Mouse (Mus musculus): ENCODE results near the gene Hist1h2ae. TPM values are rescaled to one million over a fixed set of nuclear protein-coding genes. Genes with fewer than 3 reads are reported as not detected.
A peak's percentile ranks its signal among the peaks of the same experiment; 100 is the strongest.
"Not testable (repeated sequence)": the region's sequence is repeated elsewhere in the genome, so short reads cannot be mapped to it uniquely, and the experiment has no call there.

Gene Hist1h2ae
- polyA plus RNA-seq, 1 experiment = 18.0 TPM

- TF ChIP-seq POLR2A (IDR thresholded peaks at IDR 0.05; ENCODE audit: borderline replicate concordance, extremely low read depth, insufficient read depth, insufficient read length, poor library complexity, severe bottlenecking) (no peak), CTCF (IDR thresholded peaks at IDR 0.05; ENCODE audit: borderline replicate concordance, extremely low read depth, insufficient read depth, insufficient read length) (no peak)
- no peak for DNase-seq (ENCODE audit: low read depth)
Observed at GRCm38 (mm10) chr13:23595185-23595584, 24.2 kb upstream of the Hist1h2ae start.

DNA sequence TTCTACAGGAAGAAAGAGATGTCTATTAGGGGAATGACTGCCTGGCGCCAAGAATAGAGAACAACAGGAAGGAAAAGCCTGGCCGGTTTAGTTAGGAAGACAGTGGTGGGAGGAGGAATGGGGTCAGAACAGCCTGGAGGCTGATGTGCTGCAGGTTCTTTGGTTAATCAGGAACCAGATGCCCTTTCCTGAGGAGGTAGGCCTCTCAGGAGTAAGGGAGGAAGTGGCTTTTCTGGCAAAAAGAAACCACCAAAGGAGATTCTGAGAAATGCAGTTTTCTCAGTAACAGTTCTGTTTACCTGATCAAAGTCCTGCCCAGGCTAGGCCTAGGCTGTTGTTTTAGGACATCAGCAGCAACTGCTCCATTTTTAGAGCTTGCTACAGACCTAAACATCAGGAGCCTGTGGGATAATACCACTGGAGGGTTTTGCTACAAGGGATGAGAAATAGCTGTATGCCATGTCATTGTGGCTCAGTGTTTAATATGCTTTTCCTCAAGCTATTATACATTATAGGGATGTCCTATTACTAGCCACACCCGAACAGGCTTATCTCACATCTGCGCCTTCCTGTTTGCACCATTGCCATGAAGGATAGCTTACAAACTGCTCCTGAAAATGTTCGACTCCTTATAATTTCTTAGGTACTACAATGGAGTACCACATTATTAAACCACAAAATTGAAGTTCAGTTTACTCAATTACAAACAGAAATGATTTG is 22.2 kb upstream of the Hist1h2ae start:
- no peak for DNase-seq (ENCODE audit: low read depth)
- TF ChIP-seq CTCF (IDR thresholded peaks at IDR 0.05; ENCODE audit: borderline replicate concordance, extremely low read depth, insufficient read depth, insufficient read length) (no peak), POLR2A (IDR thresholded peaks at IDR 0.05; ENCODE audit: borderline replicate concordance, extremely low read depth, insufficient read depth, insufficient read length, poor library complexity, severe bottlenecking) (no peak)

- DNase-seq (ENCODE audit: low read depth) = no peak
- no peak for TF ChIP-seq POLR2A (IDR thresholded peaks at IDR 0.05; ENCODE audit: borderline replicate concordance, extremely low read depth, insufficient read depth, insufficient read length, poor library complexity, severe bottlenecking)
- TF ChIP-seq CTCF (IDR thresholded peaks at IDR 0.05; ENCODE audit: borderline replicate concordance, extremely low read depth, insufficient read depth, insufficient read length) = no peak
Observed at GRCm38 (mm10) chr13:23592614-23593013, 21.6 kb upstream of the Hist1h2ae start.

GRCm38 (mm10) chr13:23591886-23592285 is 20.9 kb upstream of the Hist1h2ae start:
- DNase-seq (ENCODE audit: low read depth) = not testable (repeated sequence)

DNA sequence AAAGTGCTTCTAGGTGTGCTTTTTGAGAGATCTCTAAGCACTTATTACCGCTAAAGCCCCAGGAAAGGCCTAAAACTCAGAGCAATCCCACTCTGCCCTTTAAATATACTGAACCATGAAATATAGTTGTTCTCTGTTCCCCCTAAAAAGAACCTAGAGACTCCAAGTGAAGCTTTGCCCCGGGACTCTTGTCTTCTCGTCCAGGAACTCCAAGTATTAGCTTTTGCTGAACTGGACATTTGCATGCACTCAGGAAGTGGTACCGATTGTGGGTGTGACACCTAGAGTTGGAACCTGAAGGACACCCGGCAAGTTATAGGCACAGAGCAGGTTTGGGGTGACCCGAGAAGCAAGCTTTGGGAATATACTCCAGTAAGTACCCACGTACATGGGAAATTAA is 20.2 kb upstream of the Hist1h2ae start:
- TF ChIP-seq POLR2A (IDR thresholded peaks at IDR 0.05; ENCODE audit: borderline replicate concordance, extremely low read depth, insufficient read depth, insufficient read length, poor library complexity, severe bottlenecking) = no peak
- no peak for TF ChIP-seq CTCF (IDR thresholded peaks at IDR 0.05; ENCODE audit: borderline replicate concordance, extremely low read depth, insufficient read depth, insufficient read length)
- DNase-seq (ENCODE audit: low read depth) = no peak

DNA sequence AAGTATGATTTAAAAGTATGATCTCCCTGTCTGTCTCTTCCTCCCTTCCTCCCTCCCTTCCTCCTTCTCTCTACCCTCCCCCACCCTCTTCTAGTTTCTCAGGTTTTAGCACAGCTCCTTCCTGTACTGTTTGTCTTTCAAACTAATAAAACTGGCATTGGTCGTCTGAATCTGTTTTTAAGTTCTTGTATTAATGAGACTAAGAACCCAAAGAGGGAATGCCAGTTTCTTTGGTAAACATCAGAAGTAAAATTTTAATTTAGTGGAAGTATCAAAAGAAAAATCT is 15.9 kb upstream of the Hist1h2ae start:
- peak; percentile 20 for DNase-seq (ENCODE audit: low read depth)
- TF ChIP-seq CTCF (IDR thresholded peaks at IDR 0.05; ENCODE audit: borderline replicate concordance, extremely low read depth, insufficient read depth, insufficient read length) = no peak
- no peak for TF ChIP-seq POLR2A (IDR thresholded peaks at IDR 0.05; ENCODE audit: borderline replicate concordance, extremely low read depth, insufficient read depth, insufficient read length, poor library complexity, severe bottlenecking)

GRCm38 (mm10) chr13:23586099-23586939 is 15.3 kb upstream of the Hist1h2ae start:
- TF ChIP-seq POLR2A (IDR thresholded peaks at IDR 0.05; ENCODE audit: borderline replicate concordance, extremely low read depth, insufficient read depth, insufficient read length, poor library complexity, severe bottlenecking) (no peak), CTCF (IDR thresholded peaks at IDR 0.05; ENCODE audit: borderline replicate concordance, extremely low read depth, insufficient read depth, insufficient read length) (no peak)
- peak; percentile 63 for DNase-seq (ENCODE audit: low read depth)

DNA sequence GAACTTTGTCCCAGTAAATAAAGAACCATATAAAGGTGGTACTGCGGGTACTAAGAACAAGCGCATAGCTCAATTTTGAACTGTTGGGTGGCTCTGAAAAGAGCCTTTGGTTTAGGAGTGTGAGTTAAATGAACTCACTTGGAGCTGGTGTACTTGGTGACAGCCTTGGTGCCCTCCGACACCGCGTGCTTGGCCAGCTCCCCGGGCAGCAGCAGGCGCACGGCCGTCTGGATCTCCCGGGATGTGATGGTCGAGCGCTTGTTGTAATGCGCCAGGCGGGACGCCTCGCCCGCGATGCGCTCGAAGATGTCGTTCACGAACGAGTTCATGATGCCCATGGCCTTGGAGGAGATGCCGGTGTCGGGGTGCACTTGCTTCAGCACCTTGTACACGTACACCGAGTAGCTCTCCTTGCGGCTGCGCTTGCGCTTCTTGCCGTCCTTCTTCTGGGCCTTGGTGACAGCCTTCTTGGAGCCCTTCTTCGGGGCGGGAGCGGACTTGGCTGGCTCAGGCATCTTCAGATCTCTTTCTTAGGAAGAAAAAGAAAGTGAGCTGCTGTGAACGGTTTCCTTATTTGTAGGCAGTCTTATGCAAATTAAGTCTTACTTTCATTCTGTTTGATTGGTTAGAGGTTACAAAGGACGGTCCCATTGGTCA is 14.6 kb upstream of the Hist1h2ae start:
- TF ChIP-seq POLR2A (IDR thresholded peaks at IDR 0.05; ENCODE audit: borderline replicate concordance, extremely low read depth, insufficient read depth, insufficient read length, poor library complexity, severe bottlenecking) = peak; percentile 51; the same call in 1 of the 2 replicates
- peak; percentile 98 for DNase-seq (ENCODE audit: low read depth)

DNA sequence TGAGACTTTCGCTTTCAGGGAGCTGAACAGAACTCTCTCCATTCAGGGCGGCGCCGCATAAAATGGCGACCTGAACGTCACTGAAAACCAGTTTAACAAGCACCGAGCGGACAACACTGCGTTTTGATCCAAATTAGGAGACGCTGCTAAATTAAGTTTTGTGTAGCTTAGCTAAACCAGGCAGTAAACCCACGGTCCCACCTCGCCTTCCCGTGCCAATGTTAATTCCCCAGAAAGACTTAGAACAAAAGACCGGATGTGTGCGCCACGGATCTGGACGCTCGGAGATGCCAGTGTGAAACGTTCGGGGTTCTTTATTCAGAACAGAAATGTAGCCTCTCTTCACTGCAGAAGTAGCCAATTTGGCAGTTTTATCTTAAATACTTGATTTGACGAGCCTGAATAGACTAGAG is 14.0 kb upstream of the Hist1h2ae start:
- peak; percentile 88 for DNase-seq (ENCODE audit: low read depth)
- TF ChIP-seq CTCF (IDR thresholded peaks at IDR 0.05; ENCODE audit: borderline replicate concordance, extremely low read depth, insufficient read depth, insufficient read length) = no peak
- TF ChIP-seq POLR2A (IDR thresholded peaks at IDR 0.05; ENCODE audit: borderline replicate concordance, extremely low read depth, insufficient read depth, insufficient read length, poor library complexity, severe bottlenecking) = peak; percentile 22; the same call in 1 of the 2 replicates

DNA sequence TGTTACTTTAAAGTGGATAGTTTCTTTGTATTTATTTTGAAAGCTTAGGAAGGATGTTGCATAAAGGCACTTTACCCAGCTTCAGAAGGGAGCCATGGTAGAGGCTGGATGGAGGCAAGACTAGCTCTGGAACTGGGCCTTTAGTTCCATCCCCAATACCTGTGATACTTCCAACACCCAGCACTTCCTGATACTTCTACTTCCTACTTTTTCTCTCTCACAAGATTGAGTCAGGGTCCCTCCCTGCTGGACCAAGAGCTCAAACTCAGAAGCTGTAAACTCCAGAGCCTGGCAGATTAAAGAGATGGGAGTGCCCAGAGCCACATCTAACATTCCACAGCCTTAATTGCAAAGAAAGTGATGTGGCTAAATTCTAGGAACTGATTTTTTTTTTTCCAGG is 13.3 kb upstream of the Hist1h2ae start:
- DNase-seq (ENCODE audit: low read depth) = peak; percentile 42
- TF ChIP-seq CTCF (IDR thresholded peaks at IDR 0.05; ENCODE audit: borderline replicate concordance, extremely low read depth, insufficient read depth, insufficient read length) = no peak
- no peak for TF ChIP-seq POLR2A (IDR thresholded peaks at IDR 0.05; ENCODE audit: borderline replicate concordance, extremely low read depth, insufficient read depth, insufficient read length, poor library complexity, severe bottlenecking)

GRCm38 (mm10) chr13:23583387-23584068 is 12.5 kb upstream of the Hist1h2ae start:
- DNase-seq (ENCODE audit: low read depth) = peak; percentile 26
- TF ChIP-seq CTCF (IDR thresholded peaks at IDR 0.05; ENCODE audit: borderline replicate concordance, extremely low read depth, insufficient read depth, insufficient read length) (no peak), POLR2A (IDR thresholded peaks at IDR 0.05; ENCODE audit: borderline replicate concordance, extremely low read depth, insufficient read depth, insufficient read length, poor library complexity, severe bottlenecking) (no peak)
